Mouse (Mus musculus) induced T-regulatory cell, adult 2 months (primary cell): ENCODE measurements around the gene Actg1.
"Not testable (repeated sequence)": the region's sequence is repeated elsewhere in the genome, so short reads cannot be mapped to it uniquely, and the experiment has no call there.

Source experiments
- DNase-seq: peaks from one replicate; pipeline ENCODE4 v3.0.0-alpha.2; 2012; ENCODE audit warnings: low read depth

Gene Actg1

GRCm38 (mm10) chr11:120360755-120361154 is 12.4 kb upstream of the Actg1 start:
- no peak for DNase-seq

DNA sequence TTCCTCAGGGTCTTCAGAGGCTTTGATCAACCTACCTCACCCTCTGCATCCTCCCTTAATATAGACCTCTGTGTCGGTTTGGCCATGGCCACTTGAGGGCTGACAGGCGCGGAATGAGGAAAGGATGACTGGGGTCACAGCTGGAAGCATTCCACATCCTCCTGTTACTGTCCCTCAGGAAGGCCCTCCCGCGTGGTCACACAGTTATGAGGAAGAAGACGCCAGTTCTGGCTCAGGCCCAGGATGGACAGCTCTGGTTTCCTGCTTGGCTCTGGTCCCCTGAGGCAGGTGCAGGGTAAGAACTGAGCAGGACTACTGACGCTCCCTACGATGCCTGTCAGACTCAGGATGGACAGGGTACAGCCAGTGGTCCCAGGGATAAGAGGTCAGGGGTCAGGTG is 11.7 kb upstream of the Actg1 start:
- no peak for DNase-seq

GRCm38 (mm10) chr11:120359391-120359790 is 11.0 kb upstream of the Actg1 start:
- no peak for DNase-seq

DNA sequence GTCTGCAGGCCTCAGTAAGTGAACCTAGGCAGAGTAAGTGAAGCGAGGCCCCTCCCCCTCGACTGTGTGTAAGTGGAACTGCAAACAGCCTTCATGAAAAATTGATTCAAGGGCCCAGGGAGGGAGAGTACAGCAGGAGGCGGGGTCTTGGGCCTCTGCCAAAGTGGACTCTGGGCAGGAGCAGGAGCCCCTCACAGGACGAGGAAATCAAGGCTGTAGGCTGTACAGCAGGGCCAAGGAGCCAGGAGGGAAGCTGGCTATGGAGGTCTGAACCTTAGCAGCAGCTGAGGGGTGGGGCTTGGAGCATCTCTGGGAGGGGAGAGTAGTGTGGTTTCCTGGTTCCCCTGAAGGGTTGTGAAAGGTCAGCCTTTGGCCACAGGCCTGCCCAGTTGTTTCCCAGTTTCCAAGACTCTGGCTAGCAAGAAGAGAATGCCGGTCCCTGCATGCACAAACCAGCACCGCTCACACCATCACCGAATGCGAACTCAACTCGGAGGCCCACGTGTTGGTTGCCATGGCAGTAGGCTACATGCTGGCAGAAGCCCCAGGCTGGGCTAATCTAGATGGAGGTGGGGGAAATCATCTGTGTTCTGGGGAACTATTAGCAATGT is 9.6 kb upstream of the Actg1 start:
- DNase-seq = peak; percentile 41

- no peak for DNase-seq
Observed at GRCm38 (mm10) chr11:120356900-120357299, 8.6 kb upstream of the Actg1 start.

GRCm38 (mm10) chr11:120356319-120356840 is 8.0 kb upstream of the Actg1 start:
- peak; percentile 46 for DNase-seq

DNA sequence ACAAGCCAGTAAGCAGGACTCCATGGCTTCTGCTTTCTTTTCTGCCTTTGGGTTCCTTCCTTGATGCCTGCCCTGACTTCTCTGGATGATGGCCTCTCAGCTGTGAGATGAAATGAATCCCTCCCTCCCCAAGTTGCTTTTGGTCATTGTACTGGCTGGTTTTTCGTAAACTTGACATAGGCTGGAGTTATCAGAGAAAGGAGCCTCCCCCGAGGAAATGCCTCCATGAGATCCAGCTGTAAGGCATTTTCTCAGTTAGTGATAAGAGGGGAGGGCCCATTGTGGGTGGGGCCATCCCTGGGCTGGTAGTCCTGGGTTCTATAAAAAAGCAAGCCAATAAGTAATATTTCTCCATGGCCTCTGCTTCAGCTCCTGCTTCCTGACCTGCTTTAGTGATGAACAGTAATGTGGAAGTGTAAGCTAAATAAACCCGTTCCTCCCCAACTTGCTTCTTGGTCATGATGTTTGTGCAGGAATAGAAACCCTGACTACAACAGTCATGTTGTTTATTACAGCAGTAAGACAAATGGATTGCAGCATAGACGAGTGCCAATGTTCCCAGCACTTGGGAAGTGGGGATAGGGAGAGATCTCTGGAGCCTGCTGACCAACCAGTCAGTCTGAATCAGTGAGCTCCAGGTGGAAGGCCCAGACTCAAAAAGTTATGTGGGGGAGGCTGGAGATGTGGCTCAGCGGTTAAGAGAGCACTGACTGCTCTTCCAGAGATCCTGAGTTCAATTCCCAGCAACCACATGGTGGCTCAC is 7.1 kb upstream of the Actg1 start:
- peak; percentile 38 for DNase-seq

- peak; percentile 40 for DNase-seq
Observed at GRCm38 (mm10) chr11:120354304-120355276, 6.2 kb upstream of the Actg1 start.

DNA sequence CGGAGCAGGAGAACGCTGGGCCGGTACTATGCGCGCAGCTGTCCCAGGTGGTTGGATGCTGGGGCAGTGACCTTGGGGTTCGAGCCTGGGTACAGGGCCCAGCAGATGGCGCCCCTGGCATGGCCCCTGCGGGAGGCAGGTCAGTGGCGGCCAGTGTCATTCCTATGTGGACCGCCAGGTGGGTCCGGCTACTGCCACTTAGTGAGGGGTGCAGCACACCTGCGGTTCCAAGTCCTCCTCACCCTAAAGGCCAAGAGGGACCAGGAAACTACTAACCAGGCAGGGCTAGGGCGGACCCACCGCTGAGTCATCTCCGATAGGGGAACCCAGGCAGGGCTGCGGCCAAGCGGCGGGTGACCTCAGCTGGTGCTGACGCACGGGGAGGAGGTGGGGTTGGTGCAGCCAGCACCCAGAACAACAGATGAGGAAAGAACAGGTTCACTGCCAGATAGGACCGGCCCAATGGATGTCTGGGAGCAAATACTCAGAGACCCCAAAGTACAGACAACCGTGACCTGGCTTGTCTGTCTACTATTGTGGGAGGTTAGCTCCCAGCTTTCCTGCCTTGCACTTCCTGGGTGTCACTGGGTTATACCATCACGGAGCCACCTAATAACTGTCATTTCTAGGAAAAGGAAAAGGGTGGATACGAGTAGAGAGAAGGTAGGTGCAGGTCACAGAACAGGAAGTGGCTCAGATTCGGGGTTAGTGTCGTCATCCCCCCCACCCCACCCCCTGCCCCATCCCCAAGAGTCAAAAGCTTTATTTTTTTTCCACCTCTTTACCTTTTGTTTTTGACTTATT is 5.4 kb upstream of the Actg1 start:
- peak; percentile 95 for DNase-seq

DNA sequence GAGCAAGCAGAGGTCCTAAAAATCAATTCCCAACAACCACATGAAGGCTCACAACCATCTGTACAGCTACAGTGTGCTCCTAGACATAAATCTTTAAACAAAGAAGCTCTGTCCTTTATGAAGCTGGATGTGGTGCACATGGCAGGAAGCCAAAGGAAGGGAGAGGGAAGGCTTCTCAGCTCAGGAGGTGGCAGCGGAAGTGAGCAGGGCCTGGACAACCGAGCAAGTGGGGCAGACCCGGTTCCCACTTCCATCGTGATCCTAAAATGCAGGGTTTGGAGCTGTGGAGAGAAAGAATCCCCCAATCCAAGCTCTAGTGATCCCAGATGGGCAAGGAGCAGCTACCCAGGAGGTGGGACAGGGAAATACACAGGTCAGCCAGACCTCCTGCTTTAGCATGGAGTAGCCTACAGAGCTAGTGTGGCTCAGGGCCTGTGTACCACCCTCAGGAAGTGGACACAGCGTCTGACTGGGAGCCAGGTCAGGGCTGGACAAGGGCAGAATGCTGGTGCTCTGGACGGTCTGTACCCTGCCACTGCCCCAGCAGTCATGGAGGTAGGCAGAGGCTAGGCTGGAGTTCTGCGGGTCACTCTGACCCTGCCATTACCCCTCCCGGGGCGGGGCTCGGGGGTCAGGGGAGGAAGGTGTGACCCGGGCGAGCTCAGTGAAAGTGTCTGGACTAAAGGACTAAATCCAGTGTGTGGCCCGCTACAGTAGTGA is 4.4 kb upstream of the Actg1 start:
- peak; percentile 44 for DNase-seq

GRCm38 (mm10) chr11:120352093-120352350 is 3.7 kb upstream of the Actg1 start:
- DNase-seq = not testable (repeated sequence)

DNA sequence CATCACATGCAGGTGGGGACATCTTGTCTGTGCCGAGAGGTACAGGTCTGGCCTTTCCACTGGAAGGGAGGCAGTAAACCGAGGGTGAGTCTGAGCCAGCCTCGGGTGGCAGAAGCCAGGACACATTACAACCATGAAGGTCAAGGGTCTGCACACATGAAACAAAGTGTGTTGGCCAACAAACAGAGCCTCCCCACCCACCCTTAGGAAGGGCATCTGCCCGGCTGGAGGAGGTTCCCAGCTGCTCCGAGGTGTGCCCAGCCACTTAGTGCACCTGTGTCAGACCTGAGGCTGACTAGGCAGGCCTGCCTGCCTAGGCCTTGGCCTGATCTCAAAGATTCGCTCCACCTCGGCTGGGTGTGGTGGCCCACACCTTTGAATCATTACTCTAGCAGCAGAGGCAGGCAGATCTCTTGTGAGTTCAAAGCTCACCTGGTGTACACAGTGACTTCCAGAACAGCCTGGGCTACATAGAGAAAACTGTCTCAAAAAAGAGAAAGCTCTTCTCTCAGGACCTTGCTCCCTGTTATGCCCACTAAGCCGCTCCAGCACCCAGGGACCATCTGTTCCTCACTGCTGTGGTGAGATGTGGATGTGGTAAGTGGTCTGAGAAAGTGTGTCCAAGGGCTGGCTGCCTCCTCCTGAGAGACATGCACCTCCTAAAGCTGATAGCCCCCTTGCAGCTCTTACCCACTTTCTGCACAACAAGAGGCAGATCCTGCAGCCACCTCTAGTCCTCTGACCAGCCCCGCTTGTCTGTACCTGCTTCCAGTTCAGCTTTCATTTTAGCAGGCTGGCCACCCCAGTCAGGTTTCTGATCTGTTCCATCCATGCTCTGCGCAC is 3.1 kb upstream of the Actg1 start:
- peak; percentile 52 for DNase-seq

DNA sequence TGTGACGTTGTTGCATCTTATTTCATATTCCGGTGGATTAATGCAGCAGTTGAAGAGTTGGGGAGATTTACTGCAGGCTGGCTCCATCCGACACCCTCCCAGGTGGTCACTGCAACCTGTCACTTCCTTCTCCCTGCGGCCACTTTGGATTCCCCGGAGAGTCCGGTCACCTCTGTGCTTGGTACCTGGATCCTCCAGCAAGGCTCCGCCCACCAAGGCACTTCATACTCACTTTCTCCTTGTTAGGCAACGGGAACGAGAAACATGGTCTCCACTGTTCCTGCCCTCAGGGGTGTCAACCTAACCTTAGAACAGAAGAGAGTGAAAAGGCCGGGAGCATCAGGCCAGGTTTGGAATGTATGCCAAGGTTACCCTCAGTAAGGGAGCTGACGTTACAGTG is 2.4 kb upstream of the Actg1 start:
- DNase-seq = no peak

- DNase-seq = peak; percentile 89
Observed at GRCm38 (mm10) chr11:120349986-120350702, 1.8 kb upstream of the Actg1 start.

DNA sequence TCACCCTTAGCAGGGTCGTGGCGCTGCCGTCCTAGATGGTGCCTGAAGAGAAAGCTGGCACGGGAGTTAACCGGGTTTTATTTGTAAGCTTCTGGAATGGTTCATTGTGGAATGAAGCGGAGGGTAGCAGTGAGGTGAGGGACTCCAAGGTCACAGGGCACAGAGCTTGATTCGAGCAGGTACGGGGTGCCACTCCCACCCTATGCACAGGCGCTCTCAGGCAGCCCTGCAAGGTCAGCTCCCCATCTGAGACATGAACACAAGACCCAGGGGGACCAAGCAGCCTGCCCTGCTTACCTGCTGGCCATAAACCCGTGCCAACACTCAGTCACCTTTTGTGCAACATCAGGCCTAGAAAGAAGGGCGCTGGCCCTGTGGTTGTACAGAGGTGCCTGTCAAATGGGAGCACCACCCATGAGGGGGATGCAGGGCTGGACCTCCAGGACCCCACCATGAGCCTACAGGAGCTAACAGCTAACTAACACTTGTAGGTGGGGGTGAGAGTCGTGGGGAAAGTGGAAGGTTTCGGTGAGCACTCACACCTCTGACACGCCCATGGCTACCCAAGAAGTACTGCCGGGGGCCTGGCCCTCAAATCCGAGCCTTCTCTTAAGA is 1.1 kb upstream of the Actg1 start:
- no peak for DNase-seq

- no peak for DNase-seq
Observed at GRCm38 (mm10) chr11:120348684-120349370, 485 bp upstream of the Actg1 start.

- DNase-seq = peak; percentile 76
Observed at GRCm38 (mm10) chr11:120347301-120347700, 1.0 kb downstream of the Actg1 start.

DNA sequence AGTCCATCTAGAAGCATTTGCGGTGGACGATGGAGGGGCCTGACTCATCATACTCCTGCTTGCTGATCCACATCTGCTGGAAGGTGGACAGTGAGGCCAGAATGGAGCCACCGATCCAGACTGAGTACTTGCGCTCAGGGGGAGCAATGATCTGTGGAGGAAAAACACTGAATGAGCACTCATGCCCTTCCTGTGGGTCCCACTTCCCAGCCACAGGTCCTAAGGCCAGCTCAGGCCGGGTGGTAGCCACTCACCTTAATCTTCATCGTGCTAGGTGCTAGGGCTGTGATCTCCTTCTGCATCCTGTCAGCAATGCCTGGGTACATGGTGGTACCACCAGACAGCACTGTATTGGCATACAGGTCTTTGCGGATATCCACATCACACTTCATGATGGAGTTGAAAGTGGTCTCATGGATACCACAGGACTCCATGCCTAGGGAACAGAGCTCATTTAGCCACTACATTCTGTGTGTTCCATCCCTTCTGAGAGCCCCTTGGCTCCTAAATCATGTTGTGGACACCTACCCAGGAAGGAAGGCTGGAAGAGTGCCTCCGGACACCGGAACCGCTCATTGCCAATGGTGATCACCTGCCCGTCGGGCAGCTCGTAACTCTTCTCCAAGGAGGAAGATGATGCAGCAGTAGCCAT is 1.8 kb downstream of the Actg1 start:
- DNase-seq = not testable (repeated sequence)
